Mouse (Mus musculus) layer of hippocampus, postnatal 25 days (tissue): ENCODE measurements at regions not wholly inside any gene's neighbourhood (a gene's known extent, or its start where the extent isn't known, plus 50 kb on each side); places are given as distances from the start of the nearest gene placed in this dataset.
"Not testable (repeated sequence)": the region's sequence is repeated elsewhere in the genome, so short reads cannot be mapped to it uniquely, and the experiment has no call there.

Source experiments
- DNase-seq, 2 experiments: peaks; one replicate each; pipeline ENCODE4 v3.0.0; 2022; ENCODE audit warnings: mixed read lengths in 2 of 2, low spot score in 1 of 2; ENCODE audit errors: extremely low spot score in 1 of 2

DNA sequence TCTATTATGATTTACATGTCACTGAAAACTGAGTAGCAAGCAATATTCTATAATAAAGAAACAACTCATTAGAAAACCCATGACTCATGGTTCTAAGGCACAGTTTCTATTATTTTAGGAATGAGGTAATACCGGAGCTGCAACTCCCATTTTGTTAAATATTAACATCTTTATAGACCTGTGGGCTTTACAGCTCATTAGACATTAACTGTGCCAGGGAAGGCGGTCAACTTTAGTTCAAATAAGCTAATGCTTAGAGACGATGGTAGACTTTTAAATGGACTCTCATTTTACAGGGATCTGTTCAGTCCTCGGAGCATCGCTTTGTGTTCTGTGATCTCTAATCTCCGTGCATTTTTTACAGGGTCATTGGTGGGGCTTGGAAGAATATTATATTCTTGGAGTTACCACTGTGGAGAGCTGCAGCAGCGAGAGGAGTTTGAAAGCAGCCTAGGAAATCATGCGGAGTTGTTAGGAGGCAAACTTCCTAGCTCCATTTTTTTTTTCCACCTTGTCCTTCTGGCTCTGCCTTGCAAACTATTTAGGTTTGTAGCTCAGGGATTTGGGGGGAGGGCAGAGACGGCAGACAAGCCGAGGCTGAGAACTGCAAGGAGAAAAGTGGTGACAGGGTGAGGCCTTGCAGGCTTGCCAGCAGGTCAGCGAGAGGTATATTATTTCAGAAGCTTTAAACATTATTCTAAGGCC, 276.2 kb upstream of the Pbx1 start:
- DNase-seq = no peak

DNA sequence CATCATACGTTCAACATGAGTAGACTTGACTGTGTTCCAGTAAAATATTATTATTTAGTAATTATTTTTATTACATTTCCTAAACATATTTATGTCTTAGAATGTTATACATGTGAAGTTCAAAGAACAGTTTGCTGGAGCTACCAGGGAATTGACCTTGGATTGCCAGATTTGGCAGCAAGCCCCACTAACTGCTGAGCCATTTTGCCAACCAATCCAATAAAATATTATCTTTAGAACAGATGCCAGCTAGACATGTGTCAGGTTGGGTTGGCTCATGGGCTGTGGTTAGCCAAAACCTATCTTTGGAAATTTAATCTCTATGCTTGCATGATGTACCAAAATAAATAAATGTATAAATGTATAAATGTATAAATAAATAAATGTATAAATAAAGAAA, 265.3 kb upstream of the Pbx1 start:
- no peak for DNase-seq

DNA sequence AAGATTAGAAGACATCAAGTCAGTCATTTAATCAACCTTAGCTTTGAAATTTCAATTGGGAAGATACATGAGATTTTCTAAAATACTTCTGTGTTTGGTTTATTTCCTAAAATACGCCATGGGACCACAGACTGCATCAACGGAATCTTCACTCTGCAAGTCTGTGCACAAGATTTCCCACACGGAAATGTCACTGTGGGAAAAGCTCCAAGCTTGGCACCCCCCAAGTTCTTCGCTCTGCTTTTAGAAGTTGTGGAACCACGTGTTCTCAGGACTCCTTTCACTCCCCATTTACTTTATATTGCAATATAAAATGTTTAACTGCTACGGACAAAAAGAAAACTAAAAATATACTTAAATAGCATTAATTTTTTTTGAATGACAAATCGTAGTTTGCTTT, 254.8 kb upstream of the Pbx1 start:
- DNase-seq = no peak

DNA sequence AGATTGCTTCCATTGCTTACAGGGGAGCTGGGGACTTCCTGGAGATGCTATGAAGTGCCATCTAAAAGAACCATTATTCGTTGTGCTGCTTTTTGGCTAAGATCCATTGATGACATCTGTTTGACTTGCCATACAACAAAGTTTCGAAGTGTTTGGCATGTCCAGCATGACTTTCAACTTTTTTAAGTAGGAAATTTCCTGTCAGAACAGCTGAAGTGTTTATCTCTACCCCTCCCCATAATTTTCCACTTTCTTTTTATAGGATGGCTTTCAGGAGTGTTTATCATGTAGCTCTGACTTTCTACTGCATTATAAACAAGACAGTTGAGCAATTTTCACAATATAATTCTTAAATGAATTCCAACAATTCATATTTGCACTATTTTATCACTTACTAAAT, 253.1 kb upstream of the Pbx1 start:
- DNase-seq = no peak

DNA sequence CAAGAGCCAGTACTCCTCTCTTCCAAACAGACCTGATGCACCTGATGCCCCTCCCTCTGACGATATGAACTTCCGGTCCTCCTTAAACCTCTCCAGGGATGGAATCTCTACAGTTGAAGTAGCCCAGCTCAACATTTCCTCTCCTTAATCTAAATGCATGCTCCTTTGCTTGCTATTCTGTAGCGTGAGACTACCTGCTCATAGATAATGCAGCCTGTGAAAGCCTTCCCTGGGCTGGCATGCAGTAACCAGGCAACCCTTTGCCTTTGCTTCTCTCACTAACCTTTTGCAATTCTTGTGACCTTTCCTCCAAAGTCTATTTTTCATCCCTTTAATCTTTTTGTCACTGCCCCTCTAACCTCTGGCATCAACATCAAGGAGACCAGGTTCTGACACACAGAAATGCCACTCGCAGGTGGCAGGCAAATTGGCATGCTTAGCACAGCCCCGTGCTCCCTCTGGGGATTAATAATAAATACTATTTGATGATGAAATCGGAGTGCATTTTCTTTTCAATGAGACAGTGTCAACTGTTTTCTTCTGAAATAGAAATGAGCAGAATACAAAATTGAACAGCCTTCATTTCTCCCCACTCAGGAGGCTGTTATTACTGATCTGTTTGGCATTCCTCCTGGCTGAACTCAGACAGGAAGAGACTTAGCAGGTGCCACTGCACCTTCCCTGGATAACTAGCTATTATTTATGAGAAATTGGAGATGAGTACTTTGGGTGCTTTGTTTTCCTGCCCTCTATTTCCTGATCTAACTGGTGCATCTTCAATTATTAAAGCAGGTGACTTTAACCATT, 249.8 kb upstream of the Pbx1 start:
- DNase-seq = no peak

DNA sequence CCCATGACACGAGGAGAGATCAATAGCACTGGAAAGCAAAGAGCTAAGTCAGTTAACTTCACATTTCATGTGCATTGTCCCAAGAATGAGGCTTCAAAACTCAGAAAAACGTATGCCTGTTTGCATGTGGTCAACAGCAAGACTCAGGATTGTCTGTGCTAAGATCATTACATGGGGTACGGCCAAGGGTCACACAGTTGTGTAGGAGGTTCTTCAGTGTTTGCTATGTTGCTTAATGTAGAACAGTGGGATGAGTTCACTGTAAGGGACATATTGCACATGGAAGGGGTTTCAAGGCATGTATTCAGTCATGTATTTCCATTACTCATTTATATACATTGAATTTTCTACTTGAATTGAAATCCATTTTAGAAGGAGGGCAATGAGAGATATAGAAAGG, 248.6 kb upstream of the Pbx1 start:
- no peak for DNase-seq

DNA sequence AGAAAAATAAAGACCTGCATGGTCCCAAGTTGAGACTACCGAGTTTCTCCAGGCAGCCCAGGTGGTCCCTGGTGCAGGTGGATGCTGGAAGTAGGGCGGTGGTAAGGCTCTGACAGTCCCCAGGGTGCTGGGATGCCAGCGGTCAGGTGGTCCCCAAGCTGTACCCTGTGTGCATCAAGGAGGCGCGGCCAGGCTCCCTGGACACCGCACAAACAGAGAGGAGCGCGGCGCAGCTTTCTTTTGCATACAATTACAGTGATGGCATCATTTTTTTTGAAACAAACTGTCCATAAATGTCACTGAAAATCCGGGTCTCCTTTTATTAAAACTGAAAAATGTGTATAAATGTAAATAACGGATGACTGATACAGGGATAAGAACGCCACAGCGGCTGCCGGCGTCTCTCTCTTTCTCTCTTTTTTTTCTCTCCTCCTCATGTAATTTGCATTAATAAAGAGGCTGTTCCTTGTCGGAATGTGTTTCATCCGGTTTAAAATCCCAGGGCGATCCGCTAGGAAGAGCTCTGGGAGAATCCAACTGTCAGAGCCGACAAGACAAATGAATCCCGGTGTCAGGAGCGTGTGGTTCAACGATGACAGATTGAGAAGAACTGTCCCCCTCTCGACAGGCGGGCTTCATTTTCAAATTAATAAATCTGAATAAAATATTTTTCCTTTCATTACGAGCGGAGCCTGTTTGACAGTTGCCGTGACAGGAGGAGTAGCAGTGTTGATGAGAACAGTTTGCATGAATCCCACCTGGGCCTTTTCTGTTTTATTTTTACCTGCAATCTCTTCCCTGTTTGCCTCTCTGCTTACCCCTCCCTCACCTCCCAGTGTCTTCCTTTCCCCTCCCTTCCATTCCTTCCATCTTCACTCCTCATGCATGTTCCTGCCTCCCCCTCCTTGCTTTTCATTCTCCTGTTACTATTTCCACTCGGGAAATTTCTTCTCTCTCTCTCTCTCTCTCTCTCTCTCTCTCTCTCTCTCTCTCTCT, 244.6 kb upstream of the Pbx1 start:
- peak; percentile 14 to 24 for DNase-seq

DNA sequence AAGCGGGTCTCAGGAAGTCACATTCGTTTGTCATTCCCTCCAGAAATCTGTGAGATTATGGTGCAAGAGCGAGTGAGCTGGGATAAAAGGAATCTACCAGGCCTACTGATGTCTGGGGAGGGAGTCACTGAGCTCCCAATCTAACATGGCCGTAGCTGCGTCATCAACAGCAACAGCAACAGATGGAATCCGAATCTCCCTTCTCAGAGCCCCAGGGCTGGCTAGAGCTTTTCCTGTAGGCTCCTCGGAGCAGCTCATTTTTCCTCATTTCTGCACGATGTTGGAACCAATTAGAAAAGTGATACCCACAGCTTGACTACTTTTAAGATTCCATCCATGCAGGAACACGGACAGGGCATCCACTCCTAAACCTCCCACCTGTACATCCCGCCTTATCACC, 243.7 kb upstream of the Pbx1 start:
- no peak for DNase-seq

DNA sequence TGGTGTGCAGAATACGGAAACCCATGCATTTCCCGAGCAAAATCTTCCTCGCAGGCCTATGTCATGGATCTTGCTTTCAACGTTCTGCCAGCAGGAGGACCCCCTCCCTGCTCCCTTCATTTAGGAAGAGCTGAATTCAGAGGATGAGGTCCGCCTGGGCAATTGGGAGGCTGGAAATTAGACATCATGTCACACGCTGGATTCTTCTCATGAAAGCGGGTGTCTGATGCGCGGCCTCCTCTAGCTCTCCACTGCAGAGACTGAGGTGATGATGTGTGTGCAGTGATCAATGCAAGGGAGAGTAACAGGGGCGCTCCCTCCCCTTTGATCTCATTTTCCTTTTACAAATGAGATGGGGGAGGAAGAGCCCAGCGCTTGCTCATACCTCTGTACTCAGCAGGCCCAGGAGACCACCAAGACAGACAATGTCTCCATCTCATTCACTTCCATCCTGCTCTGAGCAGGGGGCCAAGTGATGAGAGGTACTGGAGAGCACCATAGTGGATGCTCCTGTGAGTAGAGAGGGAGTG, 230.8 kb upstream of the Pbx1 start:
- DNase-seq = no peak

DNA sequence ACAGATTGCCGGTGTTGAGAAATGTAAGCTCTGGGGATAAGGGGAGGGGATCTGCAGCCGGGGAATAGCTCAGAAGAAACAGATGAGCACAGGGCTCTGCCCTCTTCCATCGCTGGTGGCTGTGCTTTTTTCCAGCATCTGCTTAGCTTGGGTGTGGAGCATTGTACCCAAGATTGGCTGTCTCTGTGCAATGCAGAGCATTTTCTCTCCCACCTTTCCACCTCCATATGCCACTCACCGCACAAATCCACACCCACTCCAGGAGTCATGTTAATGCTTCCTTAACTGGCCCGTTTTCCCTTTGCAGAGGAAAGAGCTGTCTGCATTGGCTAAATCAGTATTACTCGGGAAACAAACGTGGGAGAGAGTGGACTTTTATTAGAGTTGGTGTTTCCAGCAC, 228.9 kb upstream of the Pbx1 start:
- DNase-seq = no peak

DNA sequence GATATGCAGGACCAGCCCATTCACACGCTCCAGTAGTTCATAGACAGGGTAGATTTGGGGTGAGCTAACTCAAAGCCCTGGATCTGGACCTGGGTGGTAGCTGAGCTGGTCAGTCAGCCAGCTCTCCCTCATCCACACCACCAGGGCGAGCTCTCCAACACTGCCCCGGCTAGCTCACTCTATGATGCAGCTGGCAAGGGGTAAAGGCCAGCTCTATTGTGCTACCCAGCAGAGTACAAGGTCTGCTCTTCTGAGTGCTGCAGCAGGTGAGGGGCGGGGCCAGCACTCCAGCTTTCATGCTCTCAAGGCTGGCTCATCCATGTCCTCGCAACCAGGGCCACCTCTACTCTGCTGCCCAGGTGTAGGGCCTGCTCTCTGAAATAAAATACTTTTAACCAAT, 227.5 kb upstream of the Pbx1 start:
- no peak for DNase-seq

DNA sequence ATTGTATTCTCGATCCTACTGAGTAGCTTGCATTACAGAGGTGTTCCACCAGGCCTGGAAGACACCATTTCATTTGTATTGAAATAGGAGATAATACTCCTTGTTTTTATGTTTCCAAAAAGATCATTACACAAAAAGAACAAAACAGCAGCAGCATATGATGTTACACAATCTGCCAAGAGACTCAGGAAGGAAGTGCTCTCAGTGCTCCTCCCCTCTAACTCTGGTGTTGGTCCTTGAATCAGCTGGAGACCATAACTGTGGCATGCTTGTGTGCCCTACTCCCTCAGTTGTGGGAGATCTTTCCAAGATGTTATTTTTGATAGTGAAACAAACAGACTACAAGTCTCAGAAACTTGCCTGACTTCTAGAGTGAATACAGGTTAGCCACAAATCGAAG, 200.8 kb upstream of the Pbx1 start:
- DNase-seq = no peak

DNA sequence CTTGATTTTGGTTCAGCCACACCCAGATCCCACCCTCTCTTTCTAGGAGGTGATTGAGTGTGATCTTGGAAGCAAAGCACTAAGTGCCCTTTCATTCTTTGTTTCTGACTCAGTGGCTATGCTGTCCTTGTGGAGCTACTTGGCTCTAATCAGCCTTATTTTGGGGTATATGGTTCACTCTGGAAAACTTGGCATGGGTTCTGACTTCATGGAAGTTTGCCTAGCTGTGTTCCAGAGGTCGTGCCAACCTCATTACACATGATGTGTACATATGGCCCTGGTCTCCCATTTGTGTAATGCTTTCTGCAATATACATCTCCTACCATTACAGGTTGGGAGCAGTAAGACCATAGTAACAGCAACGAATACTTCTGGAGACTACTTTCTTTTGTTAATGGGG, 199.9 kb upstream of the Pbx1 start:
- DNase-seq = no peak

DNA sequence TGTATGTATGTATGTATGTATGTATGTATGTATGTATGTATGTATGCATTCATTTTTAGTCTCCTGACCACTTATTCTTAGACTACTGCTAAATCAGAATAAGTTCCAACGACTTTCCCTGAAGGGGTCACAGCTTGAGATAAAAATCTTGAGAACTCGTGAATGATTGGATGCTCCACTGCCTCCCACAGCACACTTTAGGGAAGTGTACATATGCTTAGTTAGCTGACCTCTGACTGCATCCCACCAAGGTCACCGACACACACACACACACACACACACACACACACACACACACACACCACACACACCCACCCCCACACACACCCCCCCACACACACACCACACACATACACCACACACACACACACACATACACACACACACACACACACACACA, 169.9 kb upstream of the Pbx1 start:
- DNase-seq = not testable (repeated sequence)

DNA sequence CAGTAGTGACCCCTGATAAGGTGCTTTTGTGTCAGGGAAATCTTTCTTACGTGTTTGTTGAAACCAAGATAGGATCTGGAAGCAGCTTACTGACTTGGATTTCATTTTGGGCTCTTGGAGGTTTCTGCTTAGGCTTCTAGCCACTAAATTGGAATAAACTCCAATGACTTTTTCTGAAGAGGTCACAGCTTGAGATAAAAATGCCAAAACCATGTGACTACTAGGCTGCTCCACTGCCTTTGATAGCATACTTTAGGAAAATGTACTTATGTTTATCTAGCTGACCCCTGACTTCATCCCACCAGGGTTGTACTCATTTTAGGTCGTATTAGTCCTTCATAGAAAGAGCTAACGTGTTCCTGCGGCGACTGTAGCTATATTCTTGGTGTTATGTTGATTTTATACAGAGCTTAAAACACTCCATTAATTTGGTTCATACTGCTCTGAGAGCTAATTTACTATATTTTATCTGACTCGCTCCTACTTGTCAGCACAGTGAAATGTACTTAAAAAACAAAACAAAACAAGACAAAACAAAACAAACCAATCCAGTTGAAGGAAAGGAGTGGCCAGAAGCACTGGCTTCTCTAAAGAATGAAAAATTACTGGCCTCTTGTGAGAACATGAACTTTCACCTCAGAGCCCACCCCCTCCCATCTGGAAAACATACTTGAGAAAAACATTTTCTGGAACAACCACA, 168.5 kb upstream of the Pbx1 start:
- DNase-seq = no peak

DNA sequence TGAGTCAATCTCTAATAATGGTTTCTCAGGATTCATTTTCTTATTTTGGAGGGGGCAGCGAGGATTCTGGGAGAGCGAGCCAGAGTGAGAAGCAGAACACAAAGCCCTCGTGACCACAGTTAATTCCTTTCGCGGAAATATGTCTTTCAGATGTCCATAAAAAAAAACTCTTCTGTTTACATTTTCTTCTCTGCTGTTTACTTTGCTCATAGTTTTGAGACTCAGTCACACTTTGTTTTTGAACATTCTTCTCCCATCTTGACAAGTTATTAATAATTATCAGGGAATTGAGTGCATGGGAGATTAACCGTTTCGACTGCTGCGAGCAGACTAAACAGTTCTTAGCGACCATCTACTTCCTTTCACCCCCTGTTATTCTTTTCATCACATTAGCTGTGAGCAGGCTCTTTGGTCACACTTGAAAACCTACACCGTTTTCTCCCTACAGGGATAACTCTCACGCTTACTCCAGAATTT, 166.2 kb upstream of the Pbx1 start:
- DNase-seq = no peak

DNA sequence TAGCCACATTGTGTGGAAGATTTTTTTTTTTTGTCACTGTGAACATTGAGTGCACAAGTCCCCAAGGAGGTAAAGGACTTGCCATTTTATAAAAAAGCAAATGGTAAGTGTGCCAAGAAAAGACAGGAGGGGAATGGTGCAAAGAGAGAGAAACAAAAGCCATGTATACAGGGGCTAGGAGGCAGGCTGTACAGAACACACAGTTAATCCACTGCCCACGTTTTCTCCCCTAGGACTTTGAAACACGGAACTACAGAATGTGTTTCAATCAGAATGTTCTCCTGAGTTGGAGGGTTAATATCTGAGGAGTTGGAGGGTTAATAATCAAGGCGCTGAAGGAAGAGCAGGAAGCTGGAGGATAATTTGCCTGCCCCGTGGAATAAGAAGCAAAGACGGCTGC, 165.4 kb upstream of the Pbx1 start:
- DNase-seq = no peak

DNA sequence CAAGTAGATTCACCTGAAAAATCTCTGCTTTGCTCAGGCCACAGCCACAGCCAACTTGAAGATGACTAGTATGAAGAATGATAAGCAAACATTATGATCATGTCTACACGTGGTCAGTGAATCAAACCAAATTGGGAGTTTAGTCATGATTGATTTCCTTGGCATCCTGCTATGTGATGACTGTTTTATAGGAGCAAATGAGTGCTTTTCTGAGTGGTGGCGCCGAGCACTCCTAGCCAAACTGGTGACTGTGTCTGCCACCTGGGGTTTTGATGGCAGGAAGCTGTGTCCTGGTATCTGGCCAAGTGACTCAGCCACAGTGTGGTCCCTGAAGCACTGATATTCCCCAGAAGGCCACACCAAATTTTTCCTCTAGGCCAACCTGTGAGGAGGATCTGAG, 152.1 kb upstream of the Pbx1 start:
- no peak for DNase-seq

DNA sequence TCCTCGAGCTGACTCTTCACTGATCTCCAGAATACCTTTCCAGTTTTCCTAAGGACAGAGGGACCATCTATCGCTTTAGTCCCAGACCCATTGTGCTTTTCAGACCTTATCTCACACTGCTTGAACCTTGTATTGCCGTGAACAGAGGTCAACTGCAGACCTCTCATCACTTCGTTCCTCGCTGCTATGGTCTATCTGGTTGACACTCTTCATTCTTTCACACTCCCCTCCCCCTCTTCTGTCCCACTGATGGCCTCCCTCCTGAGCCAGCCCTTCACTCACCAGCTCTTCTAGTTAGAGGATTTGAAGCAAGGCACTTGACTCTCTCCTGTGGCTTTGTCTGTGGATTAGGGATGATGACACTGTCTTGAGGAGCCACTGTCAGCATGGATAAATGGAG, 150.4 kb upstream of the Pbx1 start:
- DNase-seq = no peak

DNA sequence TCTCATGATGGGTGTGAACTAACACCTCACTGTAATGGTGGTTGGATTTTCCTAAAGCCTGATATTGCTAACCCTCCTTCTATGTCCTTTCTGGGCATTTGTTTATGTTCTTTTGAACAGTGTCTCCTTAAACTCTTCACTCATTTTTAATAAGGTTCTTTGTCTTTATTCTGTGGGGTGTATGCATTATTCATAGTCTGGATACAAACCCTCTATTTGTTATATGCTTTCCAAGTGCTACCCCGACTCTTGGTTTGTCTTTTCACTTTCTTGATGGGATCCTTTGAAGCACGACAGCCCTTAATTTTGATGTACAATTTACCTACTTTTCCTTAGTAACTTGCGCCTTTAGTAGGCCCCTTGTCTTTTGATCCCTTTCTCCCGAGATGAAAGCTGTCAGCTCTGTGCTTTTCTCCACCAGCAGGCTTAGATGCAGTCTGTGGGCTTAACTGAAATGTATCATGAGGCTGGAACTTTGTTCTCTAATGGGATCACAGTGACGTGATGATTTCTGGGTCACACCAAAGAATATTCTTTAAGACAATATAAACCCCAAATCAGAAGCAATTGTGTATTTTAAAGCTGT, 138.0 kb upstream of the Pbx1 start:
- DNase-seq = no peak
